Mouse (Mus musculus): ENCODE data around the gene Hells. TPM values are rescaled to one million over a fixed set of nuclear protein-coding genes. Genes with fewer than 3 reads are reported as not detected.

The Hells gene
- polyA plus RNA-seq, 1 experiment from 2014 or later = 10.5 TPM

DNA sequence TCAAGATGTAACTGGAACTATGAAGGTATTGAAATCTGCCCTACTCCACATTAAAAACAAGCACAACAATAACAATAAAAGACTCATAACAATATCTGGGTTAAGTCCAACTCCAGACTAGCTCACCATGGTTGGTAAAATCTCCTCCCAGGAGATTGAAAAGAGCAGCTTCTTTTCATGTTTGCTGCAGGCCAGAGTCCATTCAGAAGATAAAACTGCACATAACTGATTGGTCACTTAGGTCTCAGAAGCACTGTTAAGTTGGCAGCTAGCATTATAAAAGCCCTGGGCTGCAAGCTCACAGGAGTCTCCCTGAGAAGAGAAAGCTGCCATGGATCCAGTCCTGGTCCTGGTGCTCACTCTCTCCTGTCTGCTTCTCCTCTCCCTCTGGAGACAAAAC is 76.0 kb downstream of the Hells start, which contains the start of gene Cyp2c55:
TSS of gene Cyp2c55 (plus strand) at position 305 of the 400 bp plus-strand sequence.
- no peaks in the 10 kb centered on the region for H3K4me1 ChIP-seq (ENCODE audit: insufficient read depth)
- DNase-seq (no peak), ATAC-seq (no peak)
- TF ChIP-seq EP300 (IDR thresholded peaks at IDR 0.05; ENCODE audit: low read depth) (no peak), CTCF (IDR thresholded peaks at IDR 0.05; ENCODE audit: low read depth) (no peak)
- no peaks in the 10 kb centered on the region for H3K36me3 ChIP-seq (replicated peaks; ENCODE audit: insufficient read depth, low read length)
- H3K4me3 ChIP-seq (ENCODE audit: low read depth, low read length) = no peak within 1 kb of the TSS
- no peak within 1 kb of the TSS for H3K9ac ChIP-seq (replicated peaks)
- H3K9me3 ChIP-seq (ENCODE audit: low read length) = no peaks in the 10 kb centered on the region
- H3K27me3 ChIP-seq (ENCODE audit: insufficient read depth, low read length) = no peaks in the 10 kb centered on the region
- H3K4me2 ChIP-seq (ENCODE audit: low read depth, low read length) = no peak within 1 kb of the TSS
- no peak within 1 kb of the TSS for H3K27ac ChIP-seq (ENCODE audit: low read depth)

Small RNA genes lying within 50 kb of the gene (microRNA-seq; reads per million reads assigned to microRNA genes)
- not detected for gene Gm23800

Other genes with a start within 250 kb of the Hells start
- gene Noc3l, start 111.7 kb upstream of the Hells start, polyA plus RNA-seq (2015; fragmentation: Nextera tagmentation; extraction: Ambion mirVana) = 1.4 and 1.8 TPM in 2 replicates
- gene Tbc1d12, start 94.3 kb upstream of the Hells start, polyA plus RNA-seq (2015; fragmentation: Nextera tagmentation; extraction: Ambion mirVana) = 1.0 and 1.2 TPM in 2 replicates
- gene Cyp2c55, start 76.1 kb downstream of the Hells start, polyA plus RNA-seq (2015; fragmentation: Nextera tagmentation; extraction: Ambion mirVana) = 0.12 and 0.19 TPM in 2 replicates
- not detected in 2 replicates for gene Cyp2c65, start 130.1 kb downstream of the Hells start, polyA plus RNA-seq (2015; fragmentation: Nextera tagmentation; extraction: Ambion mirVana)
- gene Cyp2c66, start 183.0 kb downstream of the Hells start, polyA plus RNA-seq (2015; fragmentation: Nextera tagmentation; extraction: Ambion mirVana) = not detected in 2 replicates